Mouse (Mus musculus): ENCODE measurements around the gene Smtnl2.

- no peak for TF ChIP-seq POLR2A (IDR thresholded peaks at IDR 0.05; ENCODE audit: low read depth, low read length)
- peak; percentile 90 for TF ChIP-seq CTCF (conservative IDR thresholded peaks at IDR 0.05; ENCODE audit: insufficient read depth, insufficient read length, low read depth, low read length)
Measured at GRCm38 (mm10) chr11:72342549-72343237, 68.8 kb downstream of the Smtnl2 start.
